Mouse (Mus musculus): ENCODE measurements around the gene Wbp2.

DNA sequence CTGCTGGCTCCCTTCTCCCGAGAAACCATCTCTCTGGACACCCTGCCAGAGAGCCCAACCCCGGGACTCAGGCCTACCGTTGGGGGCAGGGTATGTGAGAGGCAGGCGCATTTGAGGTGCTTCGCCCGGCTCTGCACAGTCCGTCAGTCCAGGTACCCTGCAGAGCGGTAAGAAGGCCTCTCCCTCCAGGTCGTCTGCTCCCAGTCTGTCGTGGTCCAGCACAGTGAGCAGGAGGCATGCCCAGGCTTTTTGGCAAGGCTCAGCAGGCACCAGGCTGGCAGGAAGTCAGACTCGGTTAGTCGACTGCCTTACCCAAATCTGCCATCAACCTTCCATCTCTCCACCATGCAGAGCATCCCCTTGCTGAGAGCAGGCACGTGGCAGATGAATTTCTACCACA, 23.2 kb downstream of the Wbp2 start:
- no peak for TF ChIP-seq CTCF (IDR thresholded peaks at IDR 0.05; ENCODE audit: control insufficient read depth, insufficient read depth, insufficient replicate concordance, low read depth, low read length)
- TF ChIP-seq POLR2A (IDR thresholded peaks at IDR 0.05; ENCODE audit: control insufficient read depth, low read depth, low read length) = no peak

Data from testis, adult 2 months (tissue).